Mouse (Mus musculus): Measurements from ENCODE around the gene Dmac2.

Dmac2 gene

DNA sequence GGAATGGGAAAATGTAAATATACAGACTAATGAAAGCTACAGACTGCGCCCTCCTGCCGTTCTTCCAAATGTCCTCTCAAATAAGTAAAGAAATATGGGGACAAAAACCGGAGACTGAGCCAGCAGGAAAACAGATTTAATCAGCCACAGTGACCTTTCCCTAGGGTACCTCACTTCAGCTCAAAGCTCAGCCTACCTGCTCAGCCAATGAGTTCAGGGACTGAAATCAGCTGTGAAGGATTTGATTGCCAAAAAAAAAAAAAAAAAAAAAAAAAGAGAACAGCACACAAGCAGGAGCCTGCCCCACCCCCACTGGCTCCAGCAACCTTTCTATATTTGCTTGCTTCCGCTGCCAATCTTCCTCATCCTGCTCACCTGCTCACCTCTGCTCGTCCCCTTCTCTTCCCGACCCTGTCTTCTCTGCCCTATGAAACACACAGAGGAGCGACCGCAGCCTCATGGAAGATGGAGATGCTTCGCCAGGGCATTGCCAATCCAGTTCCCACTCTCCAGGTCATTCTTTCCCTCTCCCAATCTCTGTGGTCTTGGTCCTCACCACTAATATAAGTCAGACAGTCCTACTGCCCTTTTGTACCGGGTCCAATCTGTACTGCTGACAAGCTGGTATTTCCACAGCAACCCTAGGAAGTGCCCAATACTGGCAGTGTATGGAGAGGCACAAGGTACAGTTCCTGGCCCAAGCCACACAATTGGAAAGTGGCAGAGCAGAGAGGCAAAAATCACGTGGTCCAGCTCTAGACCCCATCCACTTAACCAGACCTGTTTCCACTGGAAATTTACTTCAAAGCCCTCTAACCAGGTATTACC, 36.6 kb downstream of the Dmac2 start:
- peak; percentile 74 for DNase-seq

DNA sequence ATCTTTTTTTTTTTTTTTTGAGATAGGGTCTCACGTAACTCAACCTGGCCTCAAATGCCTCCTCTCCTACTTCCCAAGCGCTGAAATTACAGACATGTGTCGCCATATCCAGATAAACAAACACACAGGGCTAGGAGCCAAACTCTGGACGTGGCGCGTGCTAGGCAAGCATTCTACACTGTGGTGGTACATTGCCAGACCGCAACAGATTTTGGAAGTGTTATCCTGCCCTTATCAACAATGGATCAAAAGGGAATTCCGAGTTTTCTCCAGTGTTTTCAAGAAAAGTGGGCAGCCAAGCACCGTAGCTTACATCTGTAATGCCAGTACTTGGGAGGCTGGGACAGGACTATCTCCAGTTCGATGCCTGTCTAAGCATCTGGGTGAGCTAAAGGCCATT, 38.6 kb downstream of the Dmac2 start:
- DNase-seq, result peak; percentile 48 to 63

DNA sequence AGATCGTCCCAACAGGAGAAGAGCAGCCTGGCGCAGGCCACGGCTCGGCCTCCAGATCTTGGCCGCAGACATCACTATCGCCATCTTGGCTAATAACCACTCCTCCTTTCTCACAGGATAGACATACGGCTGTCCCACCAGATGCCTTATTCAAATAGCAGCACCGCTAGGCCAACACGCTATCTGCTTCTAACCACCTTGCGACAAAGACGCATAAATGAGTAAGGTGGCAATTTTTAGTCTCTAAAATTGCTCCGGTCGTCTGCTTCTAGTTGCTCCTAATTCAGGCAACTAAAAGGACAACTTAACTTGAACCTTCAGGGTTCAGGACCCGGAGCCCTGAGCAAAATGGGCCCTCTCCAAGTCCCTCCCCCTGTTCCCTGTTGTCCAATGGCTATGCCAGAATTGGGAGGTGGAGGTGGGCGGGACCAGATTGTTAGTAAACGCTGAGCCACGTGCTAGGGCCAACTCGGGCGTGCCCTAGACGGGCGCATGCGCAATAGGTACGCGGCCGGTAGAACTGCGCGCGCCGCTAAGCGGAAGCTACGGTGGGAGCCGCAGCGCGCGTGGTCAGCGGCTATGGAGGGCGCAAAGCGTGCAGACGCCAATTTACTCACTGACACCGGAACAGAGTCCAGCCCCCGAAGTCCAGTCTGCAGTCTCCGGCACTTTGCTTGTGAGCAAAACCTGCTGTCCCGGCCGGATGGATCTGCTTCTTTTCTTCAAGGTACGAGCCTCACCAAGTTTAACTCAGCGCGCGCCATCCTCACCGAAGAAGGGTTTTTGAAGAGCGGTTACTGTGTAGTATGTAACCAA, 39.7 kb downstream of the Dmac2 start, which contains the start of the genes Bckdha and Exosc5:
Bckdha (minus strand) TSS at position 325 of the 816 bp plus-strand sequence.
Exosc5 (plus strand) TSS at position 508 of the 816 bp plus-strand sequence.
- peak; percentile 100 for DNase-seq

DNA sequence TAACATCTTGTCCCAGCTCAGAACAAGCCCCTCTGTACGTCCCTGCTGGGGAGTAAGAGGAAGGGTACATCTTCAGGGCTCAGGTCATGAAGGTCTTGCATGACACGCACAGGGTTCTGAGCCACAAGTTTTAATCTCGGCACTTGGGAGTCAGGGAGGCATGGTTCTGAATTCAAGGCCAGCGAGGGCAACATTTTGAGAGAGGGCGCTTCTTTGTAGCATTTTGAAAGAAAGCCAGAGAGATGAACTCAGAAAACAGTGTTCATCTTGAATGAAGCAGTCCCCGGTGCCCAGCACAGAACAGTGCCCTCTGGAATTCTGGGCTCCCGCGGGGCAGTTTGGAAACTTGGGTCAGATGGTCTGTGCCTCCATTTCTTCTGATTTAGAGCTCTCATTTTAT, 47.2 kb downstream of the Dmac2 start:
- no peak for DNase-seq

DNA sequence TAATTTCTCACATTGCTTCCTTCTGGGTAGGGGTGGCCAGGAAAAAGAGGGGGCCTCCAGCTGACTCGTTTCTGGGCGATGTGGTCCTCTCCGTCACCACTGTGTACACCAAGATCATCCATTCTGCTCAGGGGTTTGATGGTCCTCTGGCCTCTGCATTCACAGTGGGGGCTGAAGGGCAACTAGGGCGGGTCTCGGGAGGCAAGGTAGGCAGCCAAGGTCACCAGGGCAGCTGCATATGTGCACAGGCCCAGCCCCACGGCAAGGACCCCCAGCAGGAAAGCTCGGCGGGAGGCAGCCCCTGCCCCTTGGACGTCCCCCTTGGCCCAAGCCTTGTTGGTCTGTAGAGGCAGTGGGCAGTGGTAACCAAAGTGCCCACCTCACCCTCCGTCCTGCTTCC, 49.9 kb downstream of the Dmac2 start:
- DNase-seq, result no peak

DNA sequence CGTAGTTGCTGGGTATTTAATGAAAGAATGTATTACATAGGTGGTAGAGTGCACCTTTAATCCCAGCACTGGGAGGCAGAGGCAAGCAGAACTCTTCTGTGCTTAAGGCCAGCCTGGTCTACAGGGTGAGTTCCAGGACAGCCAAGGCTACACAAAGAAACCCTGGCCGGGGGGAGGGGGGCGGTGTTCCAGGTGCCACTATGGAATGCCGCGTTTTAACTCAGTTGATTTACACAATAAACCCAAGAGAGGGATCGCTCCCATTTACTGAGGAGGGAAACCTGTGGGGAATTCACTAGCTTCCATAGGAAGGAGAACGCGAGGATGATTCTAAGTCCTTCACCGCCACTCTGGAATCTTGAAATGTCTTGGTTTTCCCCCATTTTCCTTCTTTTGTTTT, 50.4 kb downstream of the Dmac2 start:
- DNase-seq, result no peak

DNA sequence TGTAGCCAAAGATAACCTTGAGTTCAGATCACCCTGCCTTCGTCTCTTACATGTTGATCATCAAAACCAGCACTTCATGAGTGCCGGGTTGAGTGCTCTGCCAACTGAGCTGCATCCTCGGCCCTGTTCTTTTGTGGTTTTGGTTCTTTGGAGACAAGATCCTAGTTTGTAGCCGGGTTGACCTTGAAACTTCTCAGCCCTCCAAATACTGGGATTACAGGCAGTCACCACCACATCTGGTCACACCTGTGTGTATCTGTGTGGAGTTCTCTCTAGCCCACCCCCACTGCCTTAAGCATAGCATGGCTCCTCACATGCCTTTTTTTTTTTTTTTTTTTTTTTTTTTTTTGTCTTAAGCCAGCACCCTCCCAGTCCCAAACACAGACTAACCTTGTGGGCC, 50.9 kb downstream of the Dmac2 start:
- DNase-seq, result no peak

DNA sequence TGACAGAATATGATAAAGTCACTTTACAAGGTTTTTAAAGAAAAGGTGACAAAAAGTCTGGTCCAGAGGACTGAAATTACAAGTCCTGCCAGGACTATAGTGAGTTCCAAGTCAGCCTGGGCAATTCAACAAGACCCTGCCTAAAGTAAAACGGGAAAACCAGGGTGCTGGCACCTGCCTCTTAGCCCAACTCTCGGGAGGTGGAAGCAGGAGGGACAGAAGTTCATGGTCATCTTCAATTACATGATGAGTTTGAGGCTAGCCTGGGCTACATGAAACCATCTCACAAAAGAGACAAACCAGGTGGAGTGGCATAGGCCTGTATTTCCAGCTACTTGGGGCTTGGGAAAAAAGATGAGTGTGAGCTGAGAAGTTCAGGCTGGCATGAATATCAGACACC, 52.5 kb downstream of the Dmac2 start:
- no peak for DNase-seq

DNA sequence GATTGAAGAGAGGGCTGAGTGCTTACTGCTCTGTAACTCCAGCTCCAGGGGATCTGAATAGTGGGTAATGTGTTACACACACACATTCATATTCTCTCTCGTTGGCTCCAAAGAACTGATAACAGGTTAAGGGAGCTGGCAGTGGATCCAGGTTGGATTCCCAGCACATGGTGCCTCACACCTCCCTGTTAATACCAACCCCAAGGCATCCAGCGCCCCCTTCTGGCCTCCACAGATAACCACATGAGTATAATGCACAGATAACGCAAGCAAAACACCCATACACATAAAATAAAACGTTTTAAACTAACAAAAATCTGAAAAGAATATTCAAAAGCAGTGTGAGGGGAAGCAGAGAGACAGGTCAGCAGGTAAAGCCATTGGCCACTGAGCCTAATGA, 53.2 kb downstream of the Dmac2 start:
- no peak for DNase-seq

DNA sequence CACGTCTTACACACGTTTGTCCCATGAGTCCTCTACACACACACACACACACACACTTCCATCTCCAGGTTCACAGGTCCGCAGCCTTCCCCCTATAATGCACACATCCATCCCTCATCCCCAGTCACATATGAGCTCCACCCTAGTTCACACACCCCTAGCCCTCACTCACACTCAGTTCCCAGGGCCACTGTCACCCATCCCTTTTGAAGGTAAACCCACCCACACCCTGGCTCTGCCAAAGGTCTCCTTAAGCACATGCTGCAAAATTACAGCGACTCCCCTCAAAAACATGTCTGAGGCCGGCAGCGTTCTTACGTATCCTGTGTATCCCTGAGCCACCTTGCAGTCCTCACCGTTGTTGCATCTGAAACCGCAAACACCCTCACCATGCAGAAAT, 55.1 kb downstream of the Dmac2 start:
- no peak for DNase-seq

DNA sequence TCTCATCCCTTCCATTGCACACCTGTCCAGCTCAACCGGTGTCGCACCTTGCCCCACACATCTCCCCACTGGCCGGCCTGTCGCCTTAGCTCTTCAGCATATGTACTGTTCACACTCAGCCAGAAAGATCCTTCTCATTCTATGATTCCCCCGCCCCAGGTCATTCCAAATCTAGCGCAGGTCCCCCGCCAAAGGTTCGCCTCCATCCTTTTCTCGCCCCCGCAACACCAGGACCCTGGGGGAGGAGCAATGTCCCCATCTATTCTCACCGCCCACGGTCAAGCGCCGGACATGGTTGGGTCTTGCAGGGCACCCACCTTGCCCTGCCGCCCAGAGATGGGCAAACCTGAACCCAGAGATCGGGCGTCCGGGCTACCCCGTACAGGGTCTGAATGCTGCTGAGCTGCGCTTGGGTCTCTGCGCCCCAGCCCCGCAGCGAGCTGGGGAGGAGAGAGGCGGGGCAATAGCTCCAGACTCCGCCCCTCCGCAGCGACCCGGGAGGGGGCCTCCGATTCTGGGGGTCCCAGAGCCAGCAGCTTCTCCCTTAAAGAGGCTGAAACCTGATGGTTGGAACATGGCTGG, 55.6 kb downstream of the Dmac2 start, which contains the start of gene Tmem91:
Tmem91 (minus strand) TSS at position 448 of the 582 bp plus-strand sequence.
- peak; percentile 62 to 70 for DNase-seq

Data from cerebellum, postnatal 10 days (tissue).